Mouse (Mus musculus): ENCODE measurements at regions not wholly inside any gene's neighbourhood (a gene's known extent, or its start where the extent isn't known, plus 50 kb on each side); places are given as distances from the start of the nearest gene placed in this dataset.
A peak's percentile ranks its signal among the peaks of the same experiment; 100 is the strongest.

- peak; percentile 73 for DNase-seq (ENCODE audit: low read depth, low spot score)
These were observed 353.0 kb downstream of the Nucb2 start for GRCm38 (mm10) chr7:116857141-116857540.

- no peak for DNase-seq (ENCODE audit: low read depth, low spot score)
These were observed 353.6 kb downstream of the Nucb2 start for GRCm38 (mm10) chr7:116857744-116858143.

GRCm38 (mm10) chr7:116882268-116882964 is 378.2 kb downstream of the Nucb2 start:
- no peak for DNase-seq (ENCODE audit: low read depth, low spot score)

GRCm38 (mm10) chr7:116893846-116894245 is 389.7 kb downstream of the Nucb2 start:
- DNase-seq (ENCODE audit: low read depth, low spot score): no peak

- DNase-seq (ENCODE audit: low read depth, low spot score): no peak
These were observed 411.6 kb downstream of the Nucb2 start for GRCm38 (mm10) chr7:116915797-116916196.

- no peak for DNase-seq (ENCODE audit: low read depth, low spot score)
These were observed 413.9 kb downstream of the Nucb2 start for GRCm38 (mm10) chr7:116917921-116918670.

- no peak for DNase-seq (ENCODE audit: low read depth, low spot score)
These were observed 434.3 kb upstream of the Xylt1 start for GRCm38 (mm10) chr7:116946448-116946847.

GRCm38 (mm10) chr7:116959196-116959895 is 421.4 kb upstream of the Xylt1 start:
- DNase-seq (ENCODE audit: low read depth, low spot score): peak; percentile 65

- DNase-seq (ENCODE audit: low read depth, low spot score): peak; percentile 51
These were observed 416.9 kb upstream of the Xylt1 start for GRCm38 (mm10) chr7:116963839-116964238.

- no peak for DNase-seq (ENCODE audit: low read depth, low spot score)
These were observed 389.4 kb upstream of the Xylt1 start for GRCm38 (mm10) chr7:116991351-116991750.

GRCm38 (mm10) chr7:116992166-116992565 is 388.6 kb upstream of the Xylt1 start:
- no peak for DNase-seq (ENCODE audit: low read depth, low spot score)

- no peak for DNase-seq (ENCODE audit: low read depth, low spot score)
These were observed 385.0 kb upstream of the Xylt1 start for GRCm38 (mm10) chr7:116995770-116996169.

- no peak for DNase-seq (ENCODE audit: low read depth, low spot score)
These were observed 377.6 kb upstream of the Xylt1 start for GRCm38 (mm10) chr7:117003167-117003566.

- DNase-seq (ENCODE audit: low read depth, low spot score): peak; percentile 59
These were observed 362.4 kb upstream of the Xylt1 start for GRCm38 (mm10) chr7:117018349-117018748.

- DNase-seq (ENCODE audit: low read depth, low spot score): no peak
These were observed 359.1 kb upstream of the Xylt1 start for GRCm38 (mm10) chr7:117021716-117022115.

- peak; percentile 51 for DNase-seq (ENCODE audit: low read depth, low spot score)
These were observed 335.9 kb upstream of the Xylt1 start for GRCm38 (mm10) chr7:117044926-117045325.

- DNase-seq (ENCODE audit: low read depth, low spot score): no peak
These were observed 331.5 kb upstream of the Xylt1 start for GRCm38 (mm10) chr7:117049249-117049648.

GRCm38 (mm10) chr7:117065771-117066170 is 315.0 kb upstream of the Xylt1 start:
- no peak for DNase-seq (ENCODE audit: low read depth, low spot score)

GRCm38 (mm10) chr7:117090911-117091550 is 289.7 kb upstream of the Xylt1 start:
- no peak for DNase-seq (ENCODE audit: low read depth, low spot score)

- DNase-seq (ENCODE audit: low read depth, low spot score): no peak
These were observed 287.9 kb upstream of the Xylt1 start for GRCm38 (mm10) chr7:117092860-117093259.

GRCm38 (mm10) chr7:117097618-117098017 is 283.2 kb upstream of the Xylt1 start:
- DNase-seq (ENCODE audit: low read depth, low spot score): no peak

GRCm38 (mm10) chr7:117099041-117099440 is 281.7 kb upstream of the Xylt1 start:
- DNase-seq (ENCODE audit: low read depth, low spot score): no peak

All from telencephalon, adult 2 months (tissue).